Mouse (Mus musculus) cortical plate, adult 2 months (tissue): ENCODE data around the gene Mars. TPM values are rescaled to one million over a fixed set of nuclear protein-coding genes. Genes with fewer than 3 reads are reported as not detected.

Experiments used
- H3K27ac ChIP-seq: fragments of 200-500 bp; 2 replicates; pipeline ENCODE4 v1.5.1; 2012; ENCODE audit warnings: low read length, control low read depth, inconsistent platforms; ENCODE audit not compliant: insufficient read depth
- H3K4me1 ChIP-seq: fragments of 200-500 bp; 2 replicates; pipeline ENCODE4 v1.6.1; 2011; ENCODE audit warnings: low read length; ENCODE audit not compliant: control insufficient read depth, insufficient read depth
- H3K4me3 ChIP-seq: fragments of 200-500 bp; 2 replicates; pipeline ENCODE4 v1.5.1; 2011; ENCODE audit warnings: mild to moderate bottlenecking, low read length, control low read depth; ENCODE audit not compliant: insufficient read depth
- CTCF ChIP-seq: fragments of 200-500 bp; IDR thresholded peaks from 2 replicates; pipeline ENCODE4 v1.5.1; 2011; ENCODE audit warnings: mild to moderate bottlenecking, control low read depth, low read length; ENCODE audit not compliant: insufficient read depth; ENCODE audit errors: extremely low read depth
- POLR2A ChIP-seq: fragments of 200-500 bp; IDR thresholded peaks from 2 replicates; pipeline ENCODE4 v1.6.1; 2011; ENCODE audit warnings: mild to moderate bottlenecking, low read length, control low read depth; ENCODE audit not compliant: insufficient read depth; ENCODE audit errors: extremely low read depth
- polyA plus RNA-seq: library from polyadenylated mRNA; depleted of rRNA; stranded (reverse); fragments of >200 nt; gene quantifications from 2 replicates; pipeline ENCODE4 v1.2.3, GENCODE M21; 2012; rRNA removed

Gene Mars
- polyA plus RNA-seq, 1 experiment: 75.6 TPM

GRCm38 (mm10) chr10:127263631-127264030 is 48.0 kb downstream of the Mars start:
- peaks cover 14% of the 10 kb centered on the region for H3K4me1 ChIP-seq
- peak overlapping the region; percentile 97; the same call in 1 of the 2 replicates for H3K4me3 ChIP-seq
- no peak overlapping the region for H3K27ac ChIP-seq
- TF ChIP-seq CTCF: no peak
- TF ChIP-seq POLR2A: no peak

GRCm38 (mm10) chr10:127262548-127263398 is 48.8 kb downstream of the Mars start, which contains the start of gene Kif5a:
TSS of gene Kif5a (minus strand) at chr10:127263348.
- TF ChIP-seq POLR2A: peak; percentile 79
- no peak for TF ChIP-seq CTCF
- H3K4me1 ChIP-seq: peaks cover 15% of the 10 kb centered on the region
- peak within 1 kb of the TSS; percentile 97 for H3K4me3 ChIP-seq
- peak within 1 kb of the TSS; percentile 94 for H3K27ac ChIP-seq

- peaks cover 11% of the 10 kb centered on the region for H3K4me1 ChIP-seq
- H3K27ac ChIP-seq: no peak overlapping the region
- TF ChIP-seq CTCF: no peak
- no peak for TF ChIP-seq POLR2A
- peak overlapping the region; percentile 97 for H3K4me3 ChIP-seq
Measured at GRCm38 (mm10) chr10:127261706-127262547, 49.7 kb downstream of the Mars start.

- H3K4me1 ChIP-seq: peaks cover 11% of the 10 kb centered on the region
- H3K27ac ChIP-seq: no peak overlapping the region
- TF ChIP-seq POLR2A (no peak), CTCF (no peak)
- H3K4me3 ChIP-seq: peak overlapping the region; percentile 26
Measured at GRCm38 (mm10) chr10:127258489-127258888, 53.1 kb downstream of the Mars start.

- peaks cover 11% of the 10 kb centered on the region for H3K4me1 ChIP-seq
- H3K27ac ChIP-seq: no peak overlapping the region
- no peak overlapping the region; the same call in 1 of the 2 replicates for H3K4me3 ChIP-seq
- TF ChIP-seq CTCF: no peak
- no peak for TF ChIP-seq POLR2A
Measured at GRCm38 (mm10) chr10:127257790-127258189, 53.8 kb downstream of the Mars start.

- Histone ChIP-seq H3K27ac (no peak overlapping the region), H3K4me1 (peaks cover 11% of the 10 kb centered on the region), H3K4me3 (no peak overlapping the region)
- TF ChIP-seq CTCF (no peak), POLR2A (no peak)
Measured at GRCm38 (mm10) chr10:127255625-127256345, 55.8 kb downstream of the Mars start.

- TF ChIP-seq CTCF (no peak), POLR2A (no peak)
- Histone ChIP-seq H3K27ac (no peak overlapping the region), H3K4me3 (no peak overlapping the region), H3K4me1 (no peaks in the 10 kb centered on the region; the same call in 1 of the 2 replicates)
Measured at GRCm38 (mm10) chr10:127250810-127251209, 60.8 kb downstream of the Mars start.

Other genes with a start within 250 kb of the Mars start
- gene Cdk4, start 248.3 kb downstream of the Mars start, polyA plus RNA-seq: 134 and 139 TPM in 2 replicates
- gene Tspan31, start 241.5 kb downstream of the Mars start, polyA plus RNA-seq: 81.3 and 88.3 TPM in 2 replicates
- 383 and 414 TPM in 2 replicates for gene Agap2, start 236.5 kb downstream of the Mars start, polyA plus RNA-seq
- 106 TPM in 2 replicates for gene Os9, start 190.7 kb downstream of the Mars start, polyA plus RNA-seq
- 127 and 129 TPM in 2 replicates for gene B4galnt1, start 146.6 kb downstream of the Mars start, polyA plus RNA-seq
- 8.7 TPM in 2 replicates for gene Slc26a10, start 131.1 kb downstream of the Mars start, polyA plus RNA-seq
- gene Arhgef25, start 121.7 kb downstream of the Mars start, polyA plus RNA-seq: 225 and 288 TPM in 2 replicates
- gene Dtx3, start 116.1 kb downstream of the Mars start, polyA plus RNA-seq: 371 and 407 TPM in 2 replicates
- 116 and 117 TPM in 2 replicates for gene Pip4k2c, start 100.2 kb downstream of the Mars start, polyA plus RNA-seq
- 1,251 and 1,302 TPM in 2 replicates for gene Kif5a, start 48.4 kb downstream of the Mars start, polyA plus RNA-seq
- gene Dctn2, start 45.4 kb downstream of the Mars start, polyA plus RNA-seq: 304 and 309 TPM in 2 replicates
- 35.1 TPM in 2 replicates for gene Mbd6, start 22.8 kb downstream of the Mars start, polyA plus RNA-seq
- 1.2 and 1.4 TPM in 2 replicates for gene Arhgap9, start 10.2 kb upstream of the Mars start, polyA plus RNA-seq
- 2.3 and 2.6 TPM in 2 replicates for gene Gli1, start 30.2 kb upstream of the Mars start, polyA plus RNA-seq
- gene Inhbe, start 42.6 kb upstream of the Mars start, polyA plus RNA-seq: 0.10 and 0.19 TPM in 2 replicates
- not detected in 2 replicates for gene Inhbc, start 58.6 kb upstream of the Mars start, polyA plus RNA-seq
- gene R3hdm2, start 68.5 kb upstream of the Mars start, polyA plus RNA-seq: 185 and 201 TPM in 2 replicates
- 9.5 and 10.6 TPM in 2 replicates for gene Stac3, start 189.9 kb upstream of the Mars start, polyA plus RNA-seq
- 10.0 and 10.6 TPM in 2 replicates for gene Ndufa4l2, start 203.2 kb upstream of the Mars start, polyA plus RNA-seq
- 38.6 and 39.7 TPM in 2 replicates for gene Shmt2, start 210.7 kb upstream of the Mars start, polyA plus RNA-seq
- gene Nxph4, start 222.8 kb upstream of the Mars start, polyA plus RNA-seq: 3.0 and 3.8 TPM in 2 replicates